Comparison of ENCODE assay signal across 8 mouse cellular contexts in the genomic region with DNA sequence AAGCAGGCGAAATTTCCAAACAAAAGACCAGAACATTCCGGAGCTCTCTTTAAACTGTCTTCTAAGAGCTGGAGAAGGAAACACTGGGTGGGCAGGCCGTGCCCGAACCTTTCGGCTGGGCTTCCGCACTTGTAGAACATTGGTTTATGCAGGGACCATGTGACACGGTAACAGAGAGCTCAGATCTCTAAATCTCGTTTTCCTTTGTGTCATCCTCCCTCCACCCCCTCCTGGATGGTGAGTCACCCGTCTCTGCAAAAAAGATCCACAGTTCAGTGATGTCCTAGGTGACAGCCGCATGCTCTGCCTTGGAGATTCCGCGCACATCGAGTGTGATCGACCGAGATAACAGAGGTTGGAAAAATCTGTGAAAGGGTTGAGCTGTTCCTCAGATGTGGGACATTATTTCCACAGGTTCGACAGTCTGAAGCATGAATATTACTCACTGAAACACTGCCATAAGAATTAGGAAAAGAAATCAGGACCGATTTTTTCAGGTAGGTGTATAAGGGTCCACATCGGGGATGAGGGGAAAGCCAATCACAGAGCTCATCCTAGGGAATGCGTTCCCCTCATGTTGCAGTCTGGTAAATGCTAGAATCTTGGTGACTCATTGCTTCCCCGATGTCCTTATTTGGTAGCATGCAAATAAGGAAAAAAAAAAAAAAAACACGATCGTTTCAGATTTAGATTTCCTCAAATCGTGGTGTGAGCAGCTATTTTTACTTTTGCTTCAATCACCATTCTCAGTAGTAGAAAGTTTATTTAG.
A peak's percentile ranks its signal among the peaks of the same experiment; 100 is the strongest.
DNase-seq lines count a peak whose midpoint lies in the region; ATAC-seq and TF ChIP-seq lines count a peak whose summit lies in the region.

No protein-coding gene starts in this region.

- no peak overlapping the region for H3K4me3 ChIP-seq in neural tube, embryonic 14.5 days (ENCODE audit: low read depth, low read length)
- H3K4me3 ChIP-seq in brown adipose tissue, adult 24 weeks (ENCODE audit: insufficient read depth, low read depth, low read length), result peak overlapping the region; percentile 38
- H3K4me3 ChIP-seq in kidney, postnatal 0 days (replicated peaks; ENCODE audit: low read depth, low read length), result no peak overlapping the region
- H3K4me3 ChIP-seq in liver, embryonic 16.5 days (ENCODE audit: low read depth, low read length), result peak overlapping the region; percentile 8; the same call in 1 of the 2 replicates

- 0 out of 2 replicates have a peak overlapping the region, but pooled peaks have one; percentile 16 for H3K27ac ChIP-seq in neural tube, embryonic 14.5 days (ENCODE audit: low read depth, low read length)
- peak overlapping the region; percentile 84 for H3K27ac ChIP-seq in brown adipose tissue, adult 24 weeks (replicated peaks; ENCODE audit: low read depth, low read length)
- H3K27ac ChIP-seq in kidney, postnatal 0 days, result no peak overlapping the region
- no peak overlapping the region for H3K27ac ChIP-seq in liver, embryonic 16.5 days (ENCODE audit: low read length)

- no peak for TF ChIP-seq CTCF in kidney, postnatal 0 days (IDR thresholded peaks at IDR 0.05; ENCODE audit: low read depth)

- no peaks in the 10 kb centered on the region for H3K9me3 ChIP-seq in neural tube, embryonic 14.5 days (ENCODE audit: control insufficient read depth, low read length)
- no peaks in the 10 kb centered on the region for H3K9me3 ChIP-seq in kidney, postnatal 0 days (replicated peaks; ENCODE audit: low read length)
- H3K9me3 ChIP-seq in liver, embryonic 16.5 days (replicated peaks; ENCODE audit: control insufficient read depth, low read length), result no peaks in the 10 kb centered on the region

- no peak overlapping the region for H3K9ac ChIP-seq in neural tube, embryonic 14.5 days (replicated peaks; ENCODE audit: low read depth, low read length)
- no peak overlapping the region for H3K9ac ChIP-seq in kidney, postnatal 0 days (ENCODE audit: low read depth, low read length)
- H3K9ac ChIP-seq in liver, embryonic 16.5 days (ENCODE audit: low read depth, low read length), result no peak overlapping the region

- no peak overlapping the region for H3K4me2 ChIP-seq in neural tube, embryonic 14.5 days (ENCODE audit: low read depth, low read length)
- peak overlapping the region; percentile 30 for H3K4me2 ChIP-seq in kidney, postnatal 0 days (ENCODE audit: low read length)
- peak overlapping the region; percentile 1 for H3K4me2 ChIP-seq in liver, embryonic 16.5 days (ENCODE audit: low read depth, low read length)

- no peaks in the 10 kb centered on the region for H3K27me3 ChIP-seq in neural tube, embryonic 14.5 days (ENCODE audit: control insufficient read depth, insufficient read depth, low read length)
- no peaks in the 10 kb centered on the region for H3K27me3 ChIP-seq in kidney, postnatal 0 days (ENCODE audit: insufficient read depth, low read length)
- peaks cover 3% of the 10 kb centered on the region; the same call in 1 of the 2 replicates for H3K27me3 ChIP-seq in liver, embryonic 16.5 days (ENCODE audit: control insufficient read depth, insufficient read depth, low read depth, low read length)

- no peaks in the 10 kb centered on the region for H3K36me3 ChIP-seq in neural tube, embryonic 14.5 days (ENCODE audit: control insufficient read depth, insufficient read depth, low read length)
- no peaks in the 10 kb centered on the region for H3K36me3 ChIP-seq in kidney, postnatal 0 days (ENCODE audit: insufficient read depth, low read length)
- no peaks in the 10 kb centered on the region for H3K36me3 ChIP-seq in liver, embryonic 16.5 days (ENCODE audit: control insufficient read depth, insufficient read depth)

- no peak for ATAC-seq in neural tube, embryonic 14.5 days (ENCODE audit: low read depth)
- ATAC-seq in kidney, postnatal 0 days (replicated peaks; ENCODE audit: low FRiP score, low read depth), result no peak
- no peak for ATAC-seq in liver, embryonic 16.5 days (ENCODE audit: low read depth)

- 71% methylated on average over 23 of the region's 23 CpGs for WGBS in neural tube, embryonic 14.5 days
- 62% methylated on average over 23 of the region's 23 CpGs for WGBS in kidney, postnatal 0 days
- WGBS in liver, embryonic 16.5 days (ENCODE audit: insufficient replicate concordance), result 34% methylated on average over 23 of the region's 23 CpGs

- DNase-seq in neural tube, embryonic 10.5 days (ENCODE audit: extremely low spot score, low spot score), result no peak
- DNase-seq in heart, adult 8-10 months (ENCODE audit: low spot score), result peak; percentile 71
- peak; percentile 58 for DNase-seq in kidney, postnatal 0 days (ENCODE audit: low spot score)
- peak; percentile 76 to 87 for DNase-seq in right cerebral cortex, postnatal 36 days (ENCODE audit: low spot score in 2 of 2)
- no peak for DNase-seq in retina, embryonic 14.5 days (ENCODE audit: low spot score)

- H3K4me1 ChIP-seq in neural tube, embryonic 14.5 days (ENCODE audit: control insufficient read depth, insufficient read depth, low read length), result peaks cover 12% of the 10 kb centered on the region; the same call in 1 of the 2 replicates
- peaks cover 8% of the 10 kb centered on the region; the same call in 1 of the 2 replicates for H3K4me1 ChIP-seq in brown adipose tissue, adult 24 weeks (ENCODE audit: control insufficient read depth, insufficient read depth, insufficient read length, low read length)
- peaks cover 18% of the 10 kb centered on the region for H3K4me1 ChIP-seq in kidney, postnatal 0 days (replicated peaks; ENCODE audit: insufficient read depth, low read length)
- no peaks in the 10 kb centered on the region; the same call in none of the 2 replicates for H3K4me1 ChIP-seq in liver, embryonic 16.5 days (ENCODE audit: control insufficient read depth, low read depth, low read length)

Comparison
In these comparisons a context has a peak if more than half of its experiments do, and no peak if none do; other contexts are left out.
1. H3K27ac ChIP-seq: peak in neural tube, embryonic 14.5 days (single experiment) and brown adipose tissue, adult 24 weeks (single experiment); none in kidney, postnatal 0 days (single experiment) and liver, embryonic 16.5 days (single experiment).
2. H3K4me3 ChIP-seq: peak in brown adipose tissue, adult 24 weeks (single experiment) and liver, embryonic 16.5 days (single experiment); none in neural tube, embryonic 14.5 days (single experiment) and kidney, postnatal 0 days (single experiment).
3. DNase-seq: peak in heart, adult 8-10 months (single experiment), kidney, postnatal 0 days (single experiment) and right cerebral cortex, postnatal 36 days (2 of 2); none in neural tube, embryonic 10.5 days (single experiment) and retina, embryonic 14.5 days (single experiment).